In genomic region chr5:30014580-30014979, GRCm38 (mm10) we compare ENCODE assay signal across 9 mouse cellular contexts. TPM values are rescaled to one million over a fixed set of nuclear protein-coding genes. Genes with fewer than 3 reads are reported as not detected.
A peak's percentile ranks its signal among the peaks of the same experiment; 100 is the strongest.
DNase-seq lines count a peak whose midpoint lies in the region; ATAC-seq and TF ChIP-seq lines count a peak whose summit lies in the region.
"Had no signal": no experiment of that assay in that cellular context is flagged by ENCODE, and none has a peak within 500 bp of the region (broad histone marks: within the 10 kb centered on the region; RNA-seq: fewer than 3 reads in every experiment).

No protein-coding gene starts in this region.

- WGBS in lung, adult 2 months, result 46% methylated on average over 2 of the region's 2 CpGs
- WGBS in midbrain, embryonic 16.5 days, result 59% methylated on average over 2 of the region's 2 CpGs

- peaks cover 2% of the 10 kb centered on the region; the same call in 1 of the 2 replicates for H3K4me1 ChIP-seq in lung, adult 2 months (ENCODE audit: control insufficient read depth, insufficient read depth, low read length)
- H3K4me1 ChIP-seq in megakaryocyte, embryonic 14.5 days, result peaks cover 32% of the 10 kb centered on the region
- no peaks in the 10 kb centered on the region for H3K4me1 ChIP-seq in midbrain, embryonic 16.5 days (ENCODE audit: control insufficient read depth, insufficient read depth, low read length)
- H3K4me1 ChIP-seq: neural tube, embryonic 13.5 days had no signal

- H3K9me3 ChIP-seq in megakaryocyte, embryonic 14.5 days, result no peaks in the 10 kb centered on the region
- H3K9me3 ChIP-seq in midbrain, embryonic 16.5 days (replicated peaks; ENCODE audit: control insufficient read depth, low read length, poor library complexity, severe bottlenecking), result no peaks in the 10 kb centered on the region
- H3K9me3 ChIP-seq: neural tube, embryonic 13.5 days had no signal

- intact Hi-C loops in heart, postnatal 25 days (cut with DNase I), result no loop called here

- peaks cover 15% of the 10 kb centered on the region for H3K36me3 ChIP-seq in megakaryocyte, embryonic 14.5 days (replicated peaks; ENCODE audit: low read length)
- H3K36me3 ChIP-seq in midbrain, embryonic 16.5 days (ENCODE audit: control insufficient read depth, insufficient read depth, low read length), result no peaks in the 10 kb centered on the region
- H3K36me3 ChIP-seq: neural tube, embryonic 13.5 days had no signal

- H3K4me3 ChIP-seq in lung, adult 2 months (replicated peaks; ENCODE audit: extremely low read depth, low read depth, low read length), result no peak overlapping the region
- peak overlapping the region; percentile 17 for H3K4me3 ChIP-seq in megakaryocyte, embryonic 14.5 days (replicated peaks)
- H3K4me3 ChIP-seq in midbrain, embryonic 16.5 days (ENCODE audit: low read depth, low read length), result no peak overlapping the region
- H3K4me3 ChIP-seq: neural tube, embryonic 13.5 days had no signal

- TF ChIP-seq CTCF in lung, adult 2 months (IDR thresholded peaks at IDR 0.05; ENCODE audit: insufficient read depth, low read length), result no peak

- peak; percentile 32 to 46 for DNase-seq in heart, adult 18-20 months
- DNase-seq in heart, postnatal 25 days (ENCODE audit: low spot score), result no peak
- DNase-seq in lung, adult 18-20 months, result peak; percentile 4 to 38
- DNase-seq in lung, adult 2 months, result no peak
- DNase-seq in ZHBTc4 (ENCODE audit: low read depth, low spot score), result peak; percentile 42
- DNase-seq in T-cell, adult 2 months (ENCODE audit: low spot score), result no peak

- TF ChIP-seq POLR2A in lung, adult 2 months (IDR thresholded peaks at IDR 0.05; ENCODE audit: borderline replicate concordance, extremely low read depth, low read depth, low read length), result no peak

- no peak overlapping the region for H3K9ac ChIP-seq in midbrain, embryonic 16.5 days (ENCODE audit: low read depth, low read length)
- H3K9ac ChIP-seq: neural tube, embryonic 13.5 days had no signal

- no peak overlapping the region for H3K4me2 ChIP-seq in midbrain, embryonic 16.5 days (ENCODE audit: low read length)
- H3K4me2 ChIP-seq: neural tube, embryonic 13.5 days had no signal

- H3K27me3 ChIP-seq in megakaryocyte, embryonic 14.5 days (replicated peaks), result no peaks in the 10 kb centered on the region
- no peaks in the 10 kb centered on the region for H3K27me3 ChIP-seq in midbrain, embryonic 16.5 days (ENCODE audit: control insufficient read depth, insufficient read depth, low read depth, low read length)
- H3K27me3 ChIP-seq: neural tube, embryonic 13.5 days had no signal

- no peak for ATAC-seq in midbrain, embryonic 16.5 days

- H3K27ac ChIP-seq in midbrain, embryonic 16.5 days (ENCODE audit: low read length), result no peak overlapping the region
- H3K27ac ChIP-seq: neural tube, embryonic 13.5 days had no signal

RNA-seq across cellular contexts. Expression of gene Il6, which starts 1.7 kb away (rescaled TPM):
- total RNA-seq in heart, adult 18-20 months (2021), result not detected
- total RNA-seq in heart, postnatal 25 days (2021), result not detected
- polyA plus RNA-seq in lung, adult 2 months (2012; rRNA removed), result not detected in 2 replicates
- not detected in 2 replicates for polyA plus RNA-seq in megakaryocyte, embryonic 14.5 days (2012; ENCODE audit: insufficient read depth, low replicate concordance)
- polyA plus RNA-seq in midbrain, embryonic 16.5 days (2015; fragmentation: Nextera tagmentation; extraction: Ambion mirVana), result not detected in 2 replicates
- polyA plus RNA-seq: neural tube, embryonic 13.5 days had no signal

RNA-seq across cellular contexts. Expression of gene Tyms, which starts 58.8 kb away (rescaled TPM):
- total RNA-seq in heart, adult 18-20 months (2021), result 1 to 10 TPM; 3.0 to 3.1 TPM
- 1 to 10 TPM; 2.4 to 5.2 TPM for total RNA-seq in heart, postnatal 25 days (2021)
- polyA plus RNA-seq in lung, adult 2 months (2012; rRNA removed), result 9.7 and 12.2 TPM in 2 replicates
- 8.9 and 19.3 TPM in 2 replicates for polyA plus RNA-seq in megakaryocyte, embryonic 14.5 days (2012; ENCODE audit: insufficient read depth, low replicate concordance)
- polyA plus RNA-seq in midbrain, embryonic 16.5 days (2015; fragmentation: Nextera tagmentation; extraction: Ambion mirVana), result 33.3 and 38.7 TPM in 2 replicates

Comparison
In these comparisons a context has a peak if more than half of its experiments do, and no peak if none do; other contexts are left out.
1. DNase-seq: peak in heart, adult 18-20 months (2 of 2), lung, adult 18-20 months (2 of 2) and ZHBTc4 (single experiment); none in heart, postnatal 25 days (single experiment), lung, adult 2 months (single experiment) and T-cell, adult 2 months (single experiment).